Mouse (Mus musculus) heart, embryonic 10.5 days (tissue): ENCODE measurements around the gene Runx3. TPM values are rescaled to one million over a fixed set of nuclear protein-coding genes. Genes with fewer than 3 reads are reported as not detected.

Experiments used
- DNase-seq: peaks from one replicate; pipeline ENCODE4 v3.0.0-alpha.2; 2017; ENCODE audit warnings: low spot score
- H3K27ac ChIP-seq: fragments of 300-500 bp; sonication (generic); 2 replicates; pipeline ENCODE4 v1.5.1; 2016; ENCODE audit warnings: mild to moderate bottlenecking
- H3K27me3 ChIP-seq: fragments of 300-500 bp; sonication (generic); 2 replicates; pipeline ENCODE4 v1.6.1; 2016; ENCODE audit warnings: mild to moderate bottlenecking; ENCODE audit not compliant: poor library complexity, insufficient read depth, severe bottlenecking
- H3K36me3 ChIP-seq: fragments of 300-500 bp; sonication (generic); 2 replicates; pipeline ENCODE4 v1.6.1; 2016; ENCODE audit warnings: mild to moderate bottlenecking, moderate library complexity
- H3K4me1 ChIP-seq: fragments of 300-500 bp; sonication (generic); 2 replicates; pipeline ENCODE4 v1.6.1; 2016; ENCODE audit warnings: mild to moderate bottlenecking
- H3K4me3 ChIP-seq: fragments of 300-500 bp; sonication (generic); 2 replicates; pipeline ENCODE4 v1.5.1; 2016; ENCODE audit warnings: mild to moderate bottlenecking, moderate library complexity
- H3K9me3 ChIP-seq: fragments of 300-500 bp; sonication (generic); 2 replicates; pipeline ENCODE4 v1.6.1; 2016; ENCODE audit warnings: mild to moderate bottlenecking, moderate library complexity
- WGBS: fragments of 180-500 bp; shearing (Covaris S2); methylation state at CpG from one replicate; pipeline ENCODE4 v1.1.7; 2016; 5-methylcytosine and 5-hydroxymethylcytosine counted together
- polyA plus RNA-seq: library from polyadenylated mRNA; unstranded; fragments of >200 nt; fragmentation: Nextera tagmentation; extraction: Ambion mirVana; gene quantifications from 2 replicates; pipeline ENCODE4 v1.2.1, GENCODE M21; 2016

Gene Runx3
- 0.05 TPM in 1 of 2 replicates, not detected in the other for polyA plus RNA-seq

- no peak within 1 kb of the TSS for H3K27ac ChIP-seq
- H3K9me3 ChIP-seq, result no peaks in the 10 kb centered on the region
- peaks cover 79% of the 10 kb centered on the region for H3K27me3 ChIP-seq
- no peaks in the 10 kb centered on the region for H3K36me3 ChIP-seq
- no peak for DNase-seq
- no peak within 1 kb of the TSS for H3K4me3 ChIP-seq
- 77% methylated on average over 18 of the region's 18 CpGs for WGBS
- H3K4me1 ChIP-seq, result peaks cover 9% of the 10 kb centered on the region; the same call in 1 of the 2 replicates
These were observed at the start of gene Runx3 for GRCm38 (mm10) chr4:135120342-135121100. Runx3 (plus strand) TSS chr4:135120652.

GRCm38 (mm10) chr4:135072671-135073070 is 47.8 kb upstream of the Runx3 start:
- Histone ChIP-seq H3K27ac (no peak overlapping the region), H3K4me1 (peaks cover 24% of the 10 kb centered on the region), H3K4me3 (no peak overlapping the region), H3K27me3 (peaks cover 60% of the 10 kb centered on the region), H3K9me3 (no peaks in the 10 kb centered on the region), H3K36me3 (no peaks in the 10 kb centered on the region)
- WGBS, result 62% methylated on average over 6 of the region's 6 CpGs
- DNase-seq, result no peak

DNA sequence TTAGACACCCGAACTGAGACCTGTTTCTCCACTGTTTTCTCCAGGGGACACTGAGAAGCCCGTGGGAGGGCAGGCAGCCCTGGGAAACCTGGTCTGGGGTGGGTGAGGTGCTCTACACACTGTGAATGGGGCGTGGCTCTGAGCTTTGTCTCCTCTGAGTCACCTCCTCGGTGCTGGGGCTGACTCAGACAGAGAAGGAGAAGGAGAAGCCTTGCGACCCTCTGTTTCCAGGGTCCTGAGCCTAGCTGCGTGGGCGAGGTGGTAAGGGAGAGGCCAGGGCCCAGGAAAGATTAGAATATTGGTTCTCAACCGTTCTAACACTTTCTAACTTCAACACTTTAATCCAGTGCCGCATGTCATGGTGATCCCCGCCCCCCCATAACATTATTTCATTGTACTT is 46.9 kb upstream of the Runx3 start:
- H3K4me3 ChIP-seq, result no peak overlapping the region
- H3K27ac ChIP-seq, result no peak overlapping the region
- no peaks in the 10 kb centered on the region for H3K36me3 ChIP-seq
- 66% methylated on average over 10 of the region's 10 CpGs for WGBS
- DNase-seq, result no peak
- H3K27me3 ChIP-seq, result peaks cover 66% of the 10 kb centered on the region
- peaks cover 24% of the 10 kb centered on the region for H3K4me1 ChIP-seq
- no peaks in the 10 kb centered on the region for H3K9me3 ChIP-seq

DNA sequence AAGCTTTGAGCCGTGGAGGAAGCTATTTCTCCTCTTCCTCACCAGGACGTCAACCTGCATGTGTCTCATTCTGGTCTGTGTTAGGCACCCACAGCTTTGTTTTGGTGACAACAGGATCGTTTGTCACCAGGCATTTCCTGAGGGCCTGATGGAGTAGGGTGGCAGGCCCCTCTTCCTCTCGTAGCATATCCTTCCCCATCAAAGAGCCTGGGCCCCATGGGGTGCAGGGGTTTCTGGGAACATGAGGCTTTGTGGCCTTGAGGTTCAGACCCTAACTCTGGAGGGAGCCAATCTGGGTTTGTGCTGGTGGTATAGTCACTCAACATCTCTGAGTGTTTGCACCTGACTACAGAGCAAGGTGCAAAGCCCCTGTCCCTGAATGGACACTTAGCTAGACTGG is 45.8 kb upstream of the Runx3 start:
- Histone ChIP-seq H3K4me3 (no peak overlapping the region), H3K4me1 (peaks cover 25% of the 10 kb centered on the region), H3K9me3 (no peaks in the 10 kb centered on the region), H3K27ac (no peak overlapping the region), H3K36me3 (no peaks in the 10 kb centered on the region), H3K27me3 (peaks cover 61% of the 10 kb centered on the region)
- no peak for DNase-seq
- WGBS, result 51% methylated on average over 4 of the region's 4 CpGs

DNA sequence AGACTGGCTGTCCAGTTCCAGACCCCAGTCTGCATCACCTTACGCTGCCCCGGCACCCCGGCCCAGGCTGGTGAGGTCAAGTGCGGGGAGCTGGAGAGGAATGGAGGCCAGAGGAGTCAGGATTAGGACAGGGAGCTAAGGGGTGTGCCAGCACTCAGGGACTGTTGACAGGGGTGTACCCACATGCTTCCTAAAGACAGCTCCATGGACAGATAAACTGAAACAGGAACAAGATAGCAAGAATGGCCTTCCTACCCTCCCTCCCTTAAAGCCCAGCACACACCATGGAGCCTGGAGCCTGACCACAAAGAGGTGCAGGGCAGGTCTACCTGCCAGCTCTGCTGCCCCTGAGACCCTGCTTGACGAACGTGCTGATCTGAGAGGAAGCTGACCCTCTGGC is 45.1 kb upstream of the Runx3 start:
- no peak overlapping the region for H3K4me3 ChIP-seq
- 69% methylated on average over 6 of the region's 6 CpGs for WGBS

DNA sequence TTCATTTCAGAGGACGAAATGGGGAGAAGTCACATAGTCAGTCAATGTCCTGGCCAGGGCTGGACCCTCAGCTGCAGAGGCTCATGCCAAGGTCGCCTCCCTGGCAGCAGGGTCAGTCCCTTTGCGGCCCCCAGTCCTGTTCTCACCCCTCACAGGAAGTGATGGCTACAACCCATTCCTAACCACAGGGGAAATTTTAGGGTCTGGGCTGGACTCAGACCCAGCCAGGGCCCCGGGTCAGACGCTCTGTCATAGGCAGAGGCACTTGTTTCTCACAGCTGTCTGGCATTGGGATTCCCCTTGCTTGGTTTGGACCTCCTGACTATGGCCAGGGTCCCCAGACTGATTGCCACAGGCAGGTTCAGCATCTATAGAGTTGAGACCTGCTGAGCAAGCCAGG is 43.8 kb upstream of the Runx3 start:
- no peaks in the 10 kb centered on the region for H3K9me3 ChIP-seq
- no peaks in the 10 kb centered on the region for H3K36me3 ChIP-seq
- H3K27ac ChIP-seq, result no peak overlapping the region
- H3K4me1 ChIP-seq, result peaks cover 42% of the 10 kb centered on the region
- no peak overlapping the region for H3K4me3 ChIP-seq
- DNase-seq, result no peak
- WGBS, result 79% methylated on average over 5 of the region's 5 CpGs
- peaks cover 59% of the 10 kb centered on the region for H3K27me3 ChIP-seq

More for the DNA sequence above, 45.1 kb upstream of the Runx3 start:
- DNase-seq, result no peak
- H3K36me3 ChIP-seq, result no peaks in the 10 kb centered on the region
- peaks cover 32% of the 10 kb centered on the region for H3K4me1 ChIP-seq
- peaks cover 61% of the 10 kb centered on the region for H3K27me3 ChIP-seq
- no peak overlapping the region for H3K27ac ChIP-seq
- no peaks in the 10 kb centered on the region for H3K9me3 ChIP-seq

GRCm38 (mm10) chr4:135077196-135077595 is 43.3 kb upstream of the Runx3 start:
- H3K27ac ChIP-seq, result no peak overlapping the region
- no peaks in the 10 kb centered on the region for H3K9me3 ChIP-seq
- no peak overlapping the region for H3K4me3 ChIP-seq
- H3K27me3 ChIP-seq, result peaks cover 59% of the 10 kb centered on the region
- peaks cover 46% of the 10 kb centered on the region for H3K4me1 ChIP-seq
- H3K36me3 ChIP-seq, result no peaks in the 10 kb centered on the region
- WGBS, result 76% methylated on average over 9 of the region's 9 CpGs
- DNase-seq, result no peak

DNA sequence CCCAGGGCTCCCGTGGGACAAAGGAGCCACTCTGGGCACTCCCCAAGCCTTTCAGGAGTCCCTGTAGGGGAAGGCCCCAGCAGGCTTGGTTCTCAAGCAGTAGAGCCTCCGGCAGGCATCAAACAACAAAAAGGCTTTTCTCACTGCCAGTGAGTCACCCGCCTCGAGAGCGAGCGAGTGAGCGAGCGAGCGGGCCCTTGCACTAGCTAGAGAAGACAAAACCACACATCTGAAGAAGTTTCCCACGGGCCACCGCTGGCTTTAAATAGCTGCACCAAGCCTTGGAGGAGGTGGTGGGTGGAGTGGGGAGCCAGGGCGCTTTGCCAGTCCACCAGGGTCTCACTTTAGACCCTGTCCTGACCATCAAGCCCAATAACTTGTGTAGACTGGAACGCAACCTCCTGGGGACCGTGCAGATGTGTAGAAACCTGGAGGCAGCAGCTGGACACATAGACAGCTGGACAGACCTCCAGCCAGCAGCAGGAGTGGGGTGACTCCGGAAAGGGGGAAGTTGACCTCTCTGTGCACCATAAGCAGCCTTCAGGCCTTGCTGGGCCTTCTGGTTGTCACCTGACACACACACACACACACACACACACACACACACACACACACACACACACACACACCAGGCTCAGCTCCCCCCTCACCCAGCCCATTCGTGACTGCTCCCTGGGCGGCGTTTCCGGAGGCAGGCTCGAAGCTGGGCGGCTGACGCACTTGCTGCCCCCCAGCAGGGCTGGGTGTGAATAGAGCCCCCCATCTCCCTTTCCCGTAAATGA is 40.4 kb upstream of the Runx3 start:
- 66% methylated on average over 22 of the region's 23 CpGs for WGBS
- no peaks in the 10 kb centered on the region for H3K9me3 ChIP-seq
- no peaks in the 10 kb centered on the region for H3K36me3 ChIP-seq
- DNase-seq, result no peak
- no peak overlapping the region for H3K27ac ChIP-seq
- peaks cover 77% of the 10 kb centered on the region for H3K27me3 ChIP-seq
- H3K4me3 ChIP-seq, result peak overlapping the region; percentile 9; the same call in 1 of the 2 replicates
- peaks cover 36% of the 10 kb centered on the region for H3K4me1 ChIP-seq

GRCm38 (mm10) chr4:135080641-135080920 is 39.9 kb upstream of the Runx3 start:
- Histone ChIP-seq H3K4me3 (peak overlapping the region; percentile 9; the same call in 1 of the 2 replicates), H3K36me3 (no peaks in the 10 kb centered on the region), H3K27ac (no peak overlapping the region), H3K27me3 (peaks cover 82% of the 10 kb centered on the region), H3K9me3 (no peaks in the 10 kb centered on the region), H3K4me1 (peaks cover 31% of the 10 kb centered on the region)
- no peak for DNase-seq
- 44% methylated on average over 7 of the region's 7 CpGs for WGBS

GRCm38 (mm10) chr4:135083089-135083488 is 37.4 kb upstream of the Runx3 start:
- H3K9me3 ChIP-seq, result no peaks in the 10 kb centered on the region
- no peak for DNase-seq
- WGBS, result 73% methylated on average over 6 of the region's 6 CpGs
- no peaks in the 10 kb centered on the region for H3K36me3 ChIP-seq
- no peak overlapping the region for H3K27ac ChIP-seq
- H3K4me1 ChIP-seq, result peaks cover 27% of the 10 kb centered on the region
- no peak overlapping the region for H3K4me3 ChIP-seq
- H3K27me3 ChIP-seq, result peaks cover 74% of the 10 kb centered on the region

GRCm38 (mm10) chr4:135085077-135085853 is 35.2 kb upstream of the Runx3 start:
- H3K4me1 ChIP-seq, result peaks cover 26% of the 10 kb centered on the region
- WGBS, result 62% methylated on average over 13 of the region's 13 CpGs
- no peaks in the 10 kb centered on the region for H3K36me3 ChIP-seq
- no peak overlapping the region for H3K27ac ChIP-seq
- DNase-seq, result no peak
- no peak overlapping the region for H3K4me3 ChIP-seq
- H3K27me3 ChIP-seq, result peaks cover 65% of the 10 kb centered on the region
- no peaks in the 10 kb centered on the region for H3K9me3 ChIP-seq

GRCm38 (mm10) chr4:135090613-135091012 is 29.8 kb upstream of the Runx3 start:
- peaks cover 11% of the 10 kb centered on the region for H3K4me1 ChIP-seq
- WGBS, result 76% methylated on average over 13 of the region's 13 CpGs
- H3K27me3 ChIP-seq, result peaks cover 36% of the 10 kb centered on the region
- no peak for DNase-seq
- no peak overlapping the region for H3K4me3 ChIP-seq
- no peaks in the 10 kb centered on the region for H3K9me3 ChIP-seq
- no peaks in the 10 kb centered on the region for H3K36me3 ChIP-seq
- no peak overlapping the region for H3K27ac ChIP-seq

GRCm38 (mm10) chr4:135092871-135093270 is 27.6 kb upstream of the Runx3 start:
- WGBS, result 66% methylated on average over 3 of the region's 3 CpGs

More at GRCm38 (mm10) chr4:135092871-135093270, 27.6 kb upstream of the Runx3 start:
- Histone ChIP-seq H3K4me1 (peaks cover 11% of the 10 kb centered on the region), H3K9me3 (no peaks in the 10 kb centered on the region), H3K36me3 (no peaks in the 10 kb centered on the region), H3K27ac (no peak overlapping the region), H3K4me3 (no peak overlapping the region), H3K27me3 (peaks cover 36% of the 10 kb centered on the region)
- no peak for DNase-seq
